Mouse (Mus musculus) gonadal fat pad, adult 2 months (tissue): ENCODE data around the gene Fam216a. TPM values are rescaled to one million over a fixed set of nuclear protein-coding genes. Genes with fewer than 3 reads are reported as not detected.
"Not testable (repeated sequence)": the region's sequence is repeated elsewhere in the genome, so short reads cannot be mapped to it uniquely, and the experiment has no call there.

Experiments used
- DNase-seq: peaks from one replicate; pipeline ENCODE4 v3.0.0-alpha.2; 2012; ENCODE audit warnings: low read depth
- polyA plus RNA-seq: library from polyadenylated mRNA; depleted of rRNA; stranded (reverse); fragments of >200 nt; gene quantifications from 2 replicates; pipeline ENCODE4 v1.2.3, GENCODE M21; 2012; rRNA removed

The Fam216a gene
- polyA plus RNA-seq, result 24.1 and 28.9 TPM in 2 replicates

GRCm38 (mm10) chr5:122372192-122372769 is at the start of gene Fam216a:
Fam216a (minus strand) TSS chr5:122372364.
- DNase-seq, result peak; percentile 83

GRCm38 (mm10) chr5:122421271-122422068 is 49.3 kb upstream of the Fam216a start, which contains the start of gene Anapc7:
Anapc7 (plus strand) TSS chr5:122421693.
- no peak for DNase-seq

GRCm38 (mm10) chr5:122420676-122421075 is 48.5 kb upstream of the Fam216a start:
- DNase-seq, result not testable (repeated sequence)

- DNase-seq, result no peak
These were observed 43.3 kb upstream of the Fam216a start for GRCm38 (mm10) chr5:122415465-122415864.

- no peak for DNase-seq
These were observed 42.2 kb upstream of the Fam216a start for GRCm38 (mm10) chr5:122414351-122414750.

- no peak for DNase-seq
These were observed 40.7 kb upstream of the Fam216a start for GRCm38 (mm10) chr5:122412826-122413225.

GRCm38 (mm10) chr5:122411892-122412291 is 39.7 kb upstream of the Fam216a start:
- DNase-seq, result no peak

GRCm38 (mm10) chr5:122409692-122410645 is 37.8 kb upstream of the Fam216a start:
- DNase-seq, result no peak

- no peak for DNase-seq
These were observed 33.4 kb upstream of the Fam216a start for GRCm38 (mm10) chr5:122405537-122405936.

GRCm38 (mm10) chr5:122403362-122403761 is 31.2 kb upstream of the Fam216a start:
- DNase-seq, result no peak

- no peak for DNase-seq
These were observed 30.6 kb upstream of the Fam216a start for GRCm38 (mm10) chr5:122402772-122403171.

GRCm38 (mm10) chr5:122402160-122402559 is 30.0 kb upstream of the Fam216a start:
- DNase-seq, result no peak

- no peak for DNase-seq
These were observed 29.1 kb upstream of the Fam216a start for GRCm38 (mm10) chr5:122401303-122401640.

GRCm38 (mm10) chr5:122400628-122401302 is 28.6 kb upstream of the Fam216a start:
- no peak for DNase-seq

GRCm38 (mm10) chr5:122399871-122400270 is 27.7 kb upstream of the Fam216a start:
- DNase-seq, result no peak

GRCm38 (mm10) chr5:122397495-122397894 is 25.3 kb upstream of the Fam216a start:
- no peak for DNase-seq

GRCm38 (mm10) chr5:122396791-122397190 is 24.6 kb upstream of the Fam216a start:
- DNase-seq, result no peak

- DNase-seq, result no peak
These were observed 21.7 kb upstream of the Fam216a start for GRCm38 (mm10) chr5:122393887-122394286.

- no peak for DNase-seq
These were observed 20.3 kb upstream of the Fam216a start for GRCm38 (mm10) chr5:122392227-122393004.

- peak; percentile 34 for DNase-seq
These were observed 19.6 kb upstream of the Fam216a start, which contains the start of gene Arpc3 for GRCm38 (mm10) chr5:122391786-122392180. Arpc3 (plus strand) TSS chr5:122391878.
